Mouse (Mus musculus) E14TG2a.4 (cell line): ENCODE measurements around the gene Bmp8a.

ENCODE experiments used
- H3K27me3 ChIP-seq: 2 replicates; pipeline ENCODE4 v1.6.1; 2014; ENCODE audit warnings: low read length, control low read depth; ENCODE audit not compliant: insufficient read depth
- H3K36me3 ChIP-seq: 2 replicates; pipeline ENCODE4 v1.6.1; 2014; ENCODE audit warnings: low read length, control low read depth; ENCODE audit not compliant: insufficient read depth
- H3K4me1 ChIP-seq: replicated peaks from 2 replicates; pipeline ENCODE4 v1.6.1; 2014; ENCODE audit warnings: low read depth, low read length, control low read depth
- H3K4me3 ChIP-seq: replicated peaks from 2 replicates; pipeline ENCODE4 v1.5.1; 2014; ENCODE audit warnings: mild to moderate bottlenecking, low read length
- H3K9me3 ChIP-seq: 2 replicates; pipeline ENCODE4 v1.6.1; 2014; ENCODE audit warnings: low read length, control low read depth
- CTCF ChIP-seq: conservative IDR thresholded peaks from 2 replicates; pipeline ENCODE4 v1.5.1; 2014; ENCODE audit warnings: low read length
- NANOG ChIP-seq: IDR thresholded peaks from 2 replicates; pipeline ENCODE4 v1.6.1; 2014; ENCODE audit warnings: borderline replicate concordance, low read length, mixed read lengths
- POU5F1 ChIP-seq: IDR thresholded peaks from 2 replicates; pipeline ENCODE4 v1.6.1; 2014; ENCODE audit warnings: low read length, borderline replicate concordance

Bmp8a gene

GRCm38 (mm10) chr4:123314497-123314896 lies 28.6 kb downstream of the Bmp8a start:
- H3K4me1 ChIP-seq, result peaks cover 20% of the 10 kb centered on the region
- H3K4me3 ChIP-seq, result no peak overlapping the region
- H3K9me3 ChIP-seq, result no peaks in the 10 kb centered on the region
- no peaks in the 10 kb centered on the region for H3K36me3 ChIP-seq
- TF ChIP-seq NANOG (no peak), POU5F1 (no peak), CTCF (no peak)
- H3K27me3 ChIP-seq, result no peaks in the 10 kb centered on the region

- no peaks in the 10 kb centered on the region for H3K36me3 ChIP-seq
- H3K27me3 ChIP-seq, result no peaks in the 10 kb centered on the region
- no peak for TF ChIP-seq NANOG
- no peak for TF ChIP-seq POU5F1
- no peak for TF ChIP-seq CTCF
Measured at GRCm38 (mm10) chr4:123313010-123313409, 30.0 kb downstream of the Bmp8a start.

GRCm38 (mm10) chr4:123311845-123312244 lies 31.2 kb downstream of the Bmp8a start:
- TF ChIP-seq NANOG (no peak), POU5F1 (no peak), CTCF (no peak)

More at GRCm38 (mm10) chr4:123313010-123313409, 30.0 kb downstream of the Bmp8a start:
- no peaks in the 10 kb centered on the region for H3K9me3 ChIP-seq
- H3K4me3 ChIP-seq, result no peak overlapping the region
- peaks cover 31% of the 10 kb centered on the region for H3K4me1 ChIP-seq

GRCm38 (mm10) chr4:123308292-123308691 lies 34.8 kb downstream of the Bmp8a start:
- Histone ChIP-seq H3K4me3 (no peak overlapping the region), H3K36me3 (peaks cover 16% of the 10 kb centered on the region), H3K9me3 (peaks cover 7% of the 10 kb centered on the region), H3K4me1 (peaks cover 35% of the 10 kb centered on the region), H3K27me3 (no peaks in the 10 kb centered on the region)
- TF ChIP-seq NANOG, result no peak
- TF ChIP-seq CTCF, result no peak
- no peak for TF ChIP-seq POU5F1

More at GRCm38 (mm10) chr4:123311845-123312244, 31.2 kb downstream of the Bmp8a start:
- Histone ChIP-seq H3K36me3 (no peaks in the 10 kb centered on the region), H3K9me3 (no peaks in the 10 kb centered on the region), H3K27me3 (no peaks in the 10 kb centered on the region), H3K4me1 (peaks cover 42% of the 10 kb centered on the region), H3K4me3 (no peak overlapping the region)

- Histone ChIP-seq H3K9me3 (peaks cover 7% of the 10 kb centered on the region), H3K27me3 (no peaks in the 10 kb centered on the region), H3K36me3 (peaks cover 29% of the 10 kb centered on the region), H3K4me1 (peaks cover 31% of the 10 kb centered on the region), H3K4me3 (no peak overlapping the region)
- TF ChIP-seq NANOG (no peak), POU5F1 (no peak), CTCF (no peak)
Measured at GRCm38 (mm10) chr4:123306999-123307398, 36.1 kb downstream of the Bmp8a start.

- no peak overlapping the region for H3K4me3 ChIP-seq
- H3K27me3 ChIP-seq, result no peaks in the 10 kb centered on the region
- peaks cover 41% of the 10 kb centered on the region for H3K36me3 ChIP-seq
- H3K4me1 ChIP-seq, result peaks cover 32% of the 10 kb centered on the region
- peaks cover 7% of the 10 kb centered on the region for H3K9me3 ChIP-seq
- TF ChIP-seq CTCF (peak; percentile 64), POU5F1 (no peak), NANOG (no peak)
Measured at GRCm38 (mm10) chr4:123305789-123306188, 37.3 kb downstream of the Bmp8a start.

GRCm38 (mm10) chr4:123298980-123299670 lies 43.9 kb downstream of the Bmp8a start:
- H3K36me3 ChIP-seq, result peaks cover 100% of the 10 kb centered on the region
- peaks cover 55% of the 10 kb centered on the region for H3K4me1 ChIP-seq
- TF ChIP-seq CTCF (no peak), POU5F1 (no peak), NANOG (no peak)
- H3K9me3 ChIP-seq, result peaks cover 7% of the 10 kb centered on the region
- H3K4me3 ChIP-seq, result no peak overlapping the region
- H3K27me3 ChIP-seq, result no peaks in the 10 kb centered on the region

- Histone ChIP-seq H3K4me3 (no peak overlapping the region), H3K9me3 (no peaks in the 10 kb centered on the region), H3K4me1 (peaks cover 62% of the 10 kb centered on the region), H3K27me3 (no peaks in the 10 kb centered on the region), H3K36me3 (peaks cover 100% of the 10 kb centered on the region)
- TF ChIP-seq CTCF (no peak), POU5F1 (no peak), NANOG (no peak)
Measured at GRCm38 (mm10) chr4:123298226-123298625, 44.8 kb downstream of the Bmp8a start.
